Mouse (Mus musculus): ENCODE measurements around the gene Gimap1.

Gimap1 gene

GRCm38 (mm10) chr6:48740501-48741169 lies 1.8 kb downstream of the Gimap1 start:
- DNase-seq (ENCODE audit: low spot score in 2 of 2): no peak

- DNase-seq (ENCODE audit: low spot score in 2 of 2): no peak
These were observed 2.4 kb downstream of the Gimap1 start for GRCm38 (mm10) chr6:48741273-48741672.

GRCm38 (mm10) chr6:48741711-48742206 lies 2.9 kb downstream of the Gimap1 start:
- DNase-seq (ENCODE audit: low spot score in 2 of 2): no peak

GRCm38 (mm10) chr6:48742422-48743351 lies 3.8 kb downstream of the Gimap1 start:
- DNase-seq (ENCODE audit: low spot score in 2 of 2): peak; percentile 2 to 11

GRCm38 (mm10) chr6:48745490-48745889 lies 6.6 kb downstream of the Gimap1 start:
- DNase-seq (ENCODE audit: low spot score in 2 of 2): no peak

GRCm38 (mm10) chr6:48745959-48746889 lies 7.4 kb downstream of the Gimap1 start, which contains the start of gene Gimap5:
Gene Gimap5 (plus strand): TSS chr6:48746197.
- DNase-seq (ENCODE audit: low spot score in 2 of 2): no peak

GRCm38 (mm10) chr6:48747091-48747966 lies 8.5 kb downstream of the Gimap1 start:
- DNase-seq (ENCODE audit: low spot score in 2 of 2): no peak

- no peak for DNase-seq (ENCODE audit: low spot score in 2 of 2)
These were observed 24.9 kb downstream of the Gimap1 start for GRCm38 (mm10) chr6:48763567-48764270.

GRCm38 (mm10) chr6:48764496-48764895 lies 25.6 kb downstream of the Gimap1 start:
- no peak for DNase-seq (ENCODE audit: low spot score in 2 of 2)

GRCm38 (mm10) chr6:48768178-48768869 lies 29.5 kb downstream of the Gimap1 start:
- no peak for DNase-seq (ENCODE audit: low spot score in 2 of 2)

GRCm38 (mm10) chr6:48768933-48769332 lies 30.1 kb downstream of the Gimap1 start:
- no peak for DNase-seq (ENCODE audit: low spot score in 2 of 2)

- DNase-seq (ENCODE audit: low spot score in 2 of 2): no peak
These were observed 31.8 kb downstream of the Gimap1 start, which contains the start of gene Gimap3 for GRCm38 (mm10) chr6:48770696-48771095. Gene Gimap3 (minus strand): TSS chr6:48770851.

- peak; percentile 35 to 54 for DNase-seq (ENCODE audit: low spot score in 2 of 2)
These were observed 33.2 kb downstream of the Gimap1 start for GRCm38 (mm10) chr6:48772030-48772429.

- no peak for DNase-seq (ENCODE audit: low spot score in 2 of 2)
These were observed 45.6 kb downstream of the Gimap1 start for GRCm38 (mm10) chr6:48784406-48784805.

- DNase-seq (ENCODE audit: low spot score in 2 of 2): no peak
These were observed 46.3 kb downstream of the Gimap1 start for GRCm38 (mm10) chr6:48785189-48785588.

- no peak for DNase-seq (ENCODE audit: low spot score in 2 of 2)
These were observed 46.7 kb downstream of the Gimap1 start for GRCm38 (mm10) chr6:48785601-48786000.

- DNase-seq (ENCODE audit: low spot score in 2 of 2): no peak
These were observed 49.0 kb downstream of the Gimap1 start for GRCm38 (mm10) chr6:48787867-48788266.

Data from right cerebral cortex, postnatal 36 days (tissue).